Mouse (Mus musculus): ENCODE data around the gene Idh1. TPM values are rescaled to one million over a fixed set of nuclear protein-coding genes. Genes with fewer than 3 reads are reported as not detected.

Gene Idh1
- total and polyA plus RNA-seq, 2 experiments from 2014 or later, result 37.6 to 58.5 TPM

DNA sequence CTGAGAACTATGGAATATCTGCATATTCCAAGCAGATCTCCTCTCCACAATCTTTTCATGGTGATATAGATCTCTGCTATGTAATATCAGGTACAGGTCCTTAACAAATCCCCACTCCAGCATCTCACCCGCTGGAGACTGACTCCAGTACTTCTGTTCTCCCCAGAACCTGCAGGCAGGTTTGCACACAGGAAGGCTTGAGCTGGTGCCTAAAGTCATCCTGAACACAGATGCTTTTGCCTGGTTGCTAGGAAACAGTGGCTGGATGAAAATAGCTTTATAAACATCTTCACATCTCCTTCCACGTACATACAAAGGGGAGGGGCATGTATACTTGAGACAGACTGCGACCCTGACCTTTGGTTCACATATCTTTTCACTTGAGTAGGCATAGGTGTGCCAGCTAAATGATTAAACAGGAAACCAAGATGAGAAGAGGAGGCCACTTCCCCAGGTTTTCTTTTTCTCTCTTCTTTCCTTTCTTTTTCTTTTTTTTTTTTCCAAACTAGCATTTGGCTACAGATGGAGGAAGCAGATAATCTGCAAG, 56.6 kb downstream of the Idh1 start:
- no peaks in the 10 kb centered on the region for H3K36me3 ChIP-seq (replicated peaks; ENCODE audit: control insufficient read depth, insufficient read depth, low read length)
- H3K4me3 ChIP-seq (ENCODE audit: low read depth, low read length), result no peak overlapping the region
- no peak for DNase-seq (ENCODE audit: low spot score)
- H3K9me3 ChIP-seq (replicated peaks; ENCODE audit: control insufficient read depth, low read length), result no peaks in the 10 kb centered on the region
- H3K27ac ChIP-seq (ENCODE audit: low read depth), result no peak overlapping the region
- TF ChIP-seq EP300 (IDR thresholded peaks at IDR 0.05; ENCODE audit: low read depth), result no peak
- no peak for TF ChIP-seq CTCF (IDR thresholded peaks at IDR 0.05; ENCODE audit: low read depth)
- no peaks in the 10 kb centered on the region for H3K4me1 ChIP-seq (ENCODE audit: control insufficient read depth, insufficient read depth)
- H3K4me2 ChIP-seq (ENCODE audit: low read depth, low read length), result no peak overlapping the region
- H3K27me3 ChIP-seq (ENCODE audit: control insufficient read depth, insufficient read depth, low read length), result no peaks in the 10 kb centered on the region
- ATAC-seq (ENCODE audit: insufficient read depth, low read depth), result no peak
- no peak overlapping the region for H3K9ac ChIP-seq (replicated peaks; ENCODE audit: low read depth, low read length)
- 58% methylated on average over 3 of the region's 3 CpGs for WGBS

- H3K36me3 ChIP-seq (replicated peaks; ENCODE audit: control insufficient read depth, insufficient read depth, low read length), result no peaks in the 10 kb centered on the region
- H3K27me3 ChIP-seq (ENCODE audit: control insufficient read depth, insufficient read depth, low read length), result no peaks in the 10 kb centered on the region
- H3K4me3 ChIP-seq (ENCODE audit: low read depth, low read length), result peak within 1 kb of the TSS; percentile 15; the same call in 1 of the 2 replicates
- 24% methylated on average over 9 of the region's 9 CpGs for WGBS
- H3K4me1 ChIP-seq (ENCODE audit: control insufficient read depth, insufficient read depth), result no peaks in the 10 kb centered on the region
- ATAC-seq (ENCODE audit: insufficient read depth, low read depth) (no peak), DNase-seq (ENCODE audit: low spot score) (no peak)
- peak within 1 kb of the TSS; percentile 42 for H3K4me2 ChIP-seq (ENCODE audit: low read depth, low read length)
- no peak within 1 kb of the TSS for H3K9ac ChIP-seq (replicated peaks; ENCODE audit: low read depth, low read length)
- H3K27ac ChIP-seq (ENCODE audit: low read depth), result no peak within 1 kb of the TSS
- TF ChIP-seq CTCF (IDR thresholded peaks at IDR 0.05; ENCODE audit: low read depth), result no peak
- TF ChIP-seq EP300 (IDR thresholded peaks at IDR 0.05; ENCODE audit: low read depth), result no peak
- no peaks in the 10 kb centered on the region for H3K9me3 ChIP-seq (replicated peaks; ENCODE audit: control insufficient read depth, low read length)
Measured at GRCm38 (mm10) chr1:65122574-65123372, 63.5 kb downstream of the Idh1 start, which contains the start of gene D630023F18Rik. Gene D630023F18Rik (minus strand): TSS chr1:65123214.

DNA sequence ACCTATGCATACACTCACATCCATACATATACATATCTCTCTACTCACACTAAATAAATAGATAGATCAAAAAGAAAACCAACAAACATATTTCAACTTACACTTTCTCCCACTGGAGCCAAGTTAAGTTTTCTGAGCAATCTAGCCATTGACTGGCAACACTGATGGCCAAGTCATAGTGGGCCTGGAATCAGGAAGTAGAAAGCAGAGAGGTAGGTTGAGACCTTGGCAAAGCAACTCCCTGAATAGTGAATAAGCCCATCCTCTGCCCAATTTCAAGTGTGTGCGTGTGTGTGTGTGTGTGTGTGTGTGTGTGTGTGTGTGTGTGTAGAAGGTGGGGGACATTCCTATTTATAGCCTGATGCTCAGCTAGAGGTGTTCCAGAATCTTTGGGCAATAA, 66.9 kb downstream of the Idh1 start, which contains the start of gene Gm28845:
TSS of gene Gm28845 (minus strand) at position 121 of the 400 bp plus-strand sequence.
- Histone ChIP-seq H3K4me1 (ENCODE audit: control insufficient read depth, insufficient read depth) (no peaks in the 10 kb centered on the region), H3K27me3 (ENCODE audit: control insufficient read depth, insufficient read depth, low read length) (no peaks in the 10 kb centered on the region), H3K4me3 (ENCODE audit: low read depth, low read length) (no peak within 1 kb of the TSS), H3K36me3 (replicated peaks; ENCODE audit: control insufficient read depth, insufficient read depth, low read length) (no peaks in the 10 kb centered on the region), H3K9me3 (replicated peaks; ENCODE audit: control insufficient read depth, low read length) (no peaks in the 10 kb centered on the region), H3K4me2 (ENCODE audit: low read depth, low read length) (no peak within 1 kb of the TSS), H3K27ac (ENCODE audit: low read depth) (no peak within 1 kb of the TSS), H3K9ac (replicated peaks; ENCODE audit: low read depth, low read length) (no peak within 1 kb of the TSS)
- DNase-seq (ENCODE audit: low spot score) (no peak), ATAC-seq (ENCODE audit: insufficient read depth, low read depth) (no peak)
- WGBS, result 81% methylated on average over 1 of the region's 1 CpGs
- TF ChIP-seq EP300 (IDR thresholded peaks at IDR 0.05; ENCODE audit: low read depth) (no peak), CTCF (IDR thresholded peaks at IDR 0.05; ENCODE audit: low read depth) (no peak)

- Histone ChIP-seq H3K4me3 (ENCODE audit: low read depth, low read length) (no peak overlapping the region), H3K36me3 (replicated peaks; ENCODE audit: control insufficient read depth, insufficient read depth, low read length) (no peaks in the 10 kb centered on the region), H3K27ac (ENCODE audit: low read depth) (no peak overlapping the region), H3K27me3 (ENCODE audit: control insufficient read depth, insufficient read depth, low read length) (no peaks in the 10 kb centered on the region), H3K9ac (replicated peaks; ENCODE audit: low read depth, low read length) (no peak overlapping the region), H3K4me2 (ENCODE audit: low read depth, low read length) (no peak overlapping the region), H3K9me3 (replicated peaks; ENCODE audit: control insufficient read depth, low read length) (no peaks in the 10 kb centered on the region), H3K4me1 (ENCODE audit: control insufficient read depth, insufficient read depth) (no peaks in the 10 kb centered on the region)
- ATAC-seq (ENCODE audit: insufficient read depth, low read depth) (no peak), DNase-seq (ENCODE audit: low spot score) (no peak)
- WGBS, result 59% methylated on average over 8 of the region's 8 CpGs
- TF ChIP-seq CTCF (IDR thresholded peaks at IDR 0.05; ENCODE audit: low read depth) (no peak), EP300 (IDR thresholded peaks at IDR 0.05; ENCODE audit: low read depth) (no peak)
Measured at GRCm38 (mm10) chr1:65118150-65118913, 68.0 kb downstream of the Idh1 start.

GRCm38 (mm10) chr1:65113536-65114172, 72.6 kb downstream of the Idh1 start:
- no peak for ATAC-seq (ENCODE audit: insufficient read depth, low read depth)
- WGBS, result 85% methylated on average over 5 of the region's 5 CpGs
- Histone ChIP-seq H3K9ac (replicated peaks; ENCODE audit: low read depth, low read length) (no peak overlapping the region), H3K27me3 (ENCODE audit: control insufficient read depth, insufficient read depth, low read length) (no peaks in the 10 kb centered on the region), H3K36me3 (replicated peaks; ENCODE audit: control insufficient read depth, insufficient read depth, low read length) (no peaks in the 10 kb centered on the region), H3K27ac (ENCODE audit: low read depth) (no peak overlapping the region), H3K4me2 (ENCODE audit: low read depth, low read length) (no peak overlapping the region), H3K4me1 (ENCODE audit: control insufficient read depth, insufficient read depth) (no peaks in the 10 kb centered on the region), H3K4me3 (ENCODE audit: low read depth, low read length) (no peak overlapping the region), H3K9me3 (replicated peaks; ENCODE audit: control insufficient read depth, low read length) (no peaks in the 10 kb centered on the region)
- no peak for DNase-seq (ENCODE audit: low spot score)
- no peak for TF ChIP-seq CTCF (IDR thresholded peaks at IDR 0.05; ENCODE audit: low read depth)
